Mouse (Mus musculus) spleen, adult 2 months (tissue): ENCODE results near the gene Tom1l2. TPM values are rescaled to one million over a fixed set of nuclear protein-coding genes. Genes with fewer than 3 reads are reported as not detected.
A peak's percentile ranks its signal among the peaks of the same experiment; 100 is the strongest.

Experiments
- DNase-seq, 2 experiments: peaks; one replicate each; pipeline versions ENCODE4 v3.0.0 to v3.0.0-alpha.2; 2012 to 2021; ENCODE audit warnings: low spot score in 2 of 2, low read depth in 1 of 2
- H3K27ac ChIP-seq: fragments of 200-500 bp; 2 replicates; pipeline ENCODE4 v1.5.1; 2012; ENCODE audit warnings: low read length, inconsistent platforms; ENCODE audit not compliant: insufficient read depth
- H3K27me3 ChIP-seq: fragments of 200-500 bp; 2 replicates; pipeline ENCODE4 v1.6.1; 2012; ENCODE audit warnings: mild to moderate bottlenecking, moderate library complexity, low read length, inconsistent platforms; ENCODE audit not compliant: control insufficient read depth, insufficient read depth
- H3K36me3 ChIP-seq: fragments of 200-500 bp; 2 replicates; pipeline ENCODE4 v1.6.1; 2012; ENCODE audit warnings: mild to moderate bottlenecking, low read length, inconsistent platforms; ENCODE audit not compliant: control insufficient read depth, insufficient read depth
- H3K4me1 ChIP-seq: fragments of 200-500 bp; 2 replicates; pipeline ENCODE4 v1.6.1; 2011; ENCODE audit warnings: inconsistent platforms; ENCODE audit not compliant: control insufficient read depth, insufficient read depth, insufficient read length
- H3K4me3 ChIP-seq: fragments of 200-500 bp; 2 replicates; pipeline ENCODE4 v1.5.1; 2011; ENCODE audit warnings: mild to moderate bottlenecking, inconsistent platforms; ENCODE audit not compliant: insufficient read depth, insufficient read length; ENCODE audit errors: extremely low read depth
- CTCF ChIP-seq: fragments of 200-500 bp; IDR thresholded peaks from 2 replicates; pipeline ENCODE4 v1.5.1; 2011; ENCODE audit warnings: mild to moderate bottlenecking, inconsistent platforms; ENCODE audit not compliant: insufficient read depth, insufficient read length, insufficient replicate concordance; ENCODE audit errors: extremely low read depth
- POLR2A ChIP-seq: fragments of 200-500 bp; IDR thresholded peaks from 2 replicates; pipeline ENCODE4 v1.6.1; 2011; ENCODE audit warnings: low read depth, low read length, inconsistent platforms
- WGBS: fragments of 180-500 bp; shearing (Covaris S2); methylation state at CpG from one replicate; pipeline ENCODE4 v1.1.7; 2018; 5-methylcytosine and 5-hydroxymethylcytosine counted together
- polyA plus RNA-seq: library from polyadenylated mRNA; depleted of rRNA; stranded (reverse); fragments of >200 nt; gene quantifications from 2 replicates; pipeline ENCODE4 v1.2.3, GENCODE M21; 2012

The Tom1l2 gene
- polyA plus RNA-seq, 1 experiment: 28.1 TPM

- DNase-seq: no peak
- H3K4me1 ChIP-seq: no peaks in the 10 kb centered on the region
- H3K4me3 ChIP-seq: no peak overlapping the region
- H3K27me3 ChIP-seq: no peaks in the 10 kb centered on the region
- no peak overlapping the region for H3K27ac ChIP-seq
- H3K36me3 ChIP-seq: peaks cover 3% of the 10 kb centered on the region
- TF ChIP-seq POLR2A (no peak), CTCF (no peak)
- WGBS: 68% methylated on average over 2 of the region's 2 CpGs
These were observed 95.0 kb downstream of the Tom1l2 start for GRCm38 (mm10) chr11:60257696-60258095.

GRCm38 (mm10) chr11:60256713-60257112 is 96.0 kb downstream of the Tom1l2 start:
- H3K27ac ChIP-seq: no peak overlapping the region
- no peak overlapping the region for H3K4me3 ChIP-seq
- peaks cover 2% of the 10 kb centered on the region for H3K36me3 ChIP-seq
- no peak for DNase-seq
- 90% methylated on average over 9 of the region's 9 CpGs for WGBS
- no peaks in the 10 kb centered on the region for H3K27me3 ChIP-seq
- H3K4me1 ChIP-seq: no peaks in the 10 kb centered on the region
- TF ChIP-seq POLR2A (no peak), CTCF (no peak)

GRCm38 (mm10) chr11:60256176-60256681 is 96.5 kb downstream of the Tom1l2 start:
- H3K4me1 ChIP-seq: no peaks in the 10 kb centered on the region
- no peaks in the 10 kb centered on the region for H3K27me3 ChIP-seq
- H3K4me3 ChIP-seq: no peak overlapping the region
- H3K36me3 ChIP-seq: peaks cover 2% of the 10 kb centered on the region
- WGBS: 73% methylated on average over 6 of the region's 6 CpGs
- no peak for DNase-seq
- no peak overlapping the region for H3K27ac ChIP-seq
- TF ChIP-seq CTCF: no peak
- no peak for TF ChIP-seq POLR2A

GRCm38 (mm10) chr11:60255639-60256038 is 97.1 kb downstream of the Tom1l2 start:
- H3K27me3 ChIP-seq: no peaks in the 10 kb centered on the region
- peaks cover 2% of the 10 kb centered on the region for H3K36me3 ChIP-seq
- DNase-seq: no peak
- no peak overlapping the region for H3K27ac ChIP-seq
- no peak overlapping the region for H3K4me3 ChIP-seq
- H3K4me1 ChIP-seq: no peaks in the 10 kb centered on the region
- 91% methylated on average over 3 of the region's 3 CpGs for WGBS
- TF ChIP-seq POLR2A (no peak), CTCF (no peak)

- no peak for DNase-seq
- Histone ChIP-seq H3K36me3 (peaks cover 2% of the 10 kb centered on the region), H3K27me3 (no peaks in the 10 kb centered on the region), H3K4me3 (no peak overlapping the region), H3K4me1 (no peaks in the 10 kb centered on the region), H3K27ac (no peak overlapping the region)
- 93% methylated on average over 3 of the region's 3 CpGs for WGBS
- TF ChIP-seq CTCF: no peak
- no peak for TF ChIP-seq POLR2A
These were observed 97.5 kb downstream of the Tom1l2 start for GRCm38 (mm10) chr11:60255181-60255580.

GRCm38 (mm10) chr11:60254308-60254707 is 98.4 kb downstream of the Tom1l2 start:
- Histone ChIP-seq H3K27me3 (no peaks in the 10 kb centered on the region), H3K4me1 (no peaks in the 10 kb centered on the region), H3K27ac (no peak overlapping the region), H3K4me3 (no peak overlapping the region), H3K36me3 (peaks cover 2% of the 10 kb centered on the region)
- TF ChIP-seq CTCF: no peak
- no peak for TF ChIP-seq POLR2A
- WGBS: 87% methylated on average over 5 of the region's 5 CpGs
- DNase-seq: no peak

GRCm38 (mm10) chr11:60253546-60253945 is 99.2 kb downstream of the Tom1l2 start:
- WGBS: 90% methylated on average over 2 of the region's 2 CpGs
- Histone ChIP-seq H3K4me3 (no peak overlapping the region), H3K36me3 (peaks cover under 1% of the 10 kb centered on the region), H3K27me3 (no peaks in the 10 kb centered on the region), H3K27ac (no peak overlapping the region), H3K4me1 (no peaks in the 10 kb centered on the region)
- DNase-seq: no peak
- no peak for TF ChIP-seq CTCF
- TF ChIP-seq POLR2A: no peak

- WGBS: 64% methylated on average over 6 of the region's 6 CpGs
- Histone ChIP-seq H3K4me3 (no peak overlapping the region), H3K27me3 (no peaks in the 10 kb centered on the region), H3K36me3 (no peaks in the 10 kb centered on the region), H3K4me1 (no peaks in the 10 kb centered on the region), H3K27ac (no peak overlapping the region)
- TF ChIP-seq POLR2A (no peak), CTCF (peak; percentile 22; the same call in 1 of the 2 replicates)
- DNase-seq: peak; percentile 11 to 55
These were observed 101.6 kb downstream of the Tom1l2 start for GRCm38 (mm10) chr11:60250971-60251643.
